Mouse (Mus musculus): ENCODE data around the gene Lce1i. TPM values are rescaled to one million over a fixed set of nuclear protein-coding genes. Genes with fewer than 3 reads are reported as not detected.
"Not testable (repeated sequence)": the region's sequence is repeated elsewhere in the genome, so short reads cannot be mapped to it uniquely, and the experiment has no call there.

The Lce1i gene
- polyA plus RNA-seq (2015; fragmentation: Nextera tagmentation; extraction: Ambion mirVana): not detected in 2 replicates

GRCm38 (mm10) chr3:92778799-92779198 lies at the start of gene Lce1i:
Gene Lce1i, minus strand, starts transcription at chr3:92778899.
- H3K4me3 ChIP-seq (ENCODE audit: low read length): no peak within 1 kb of the TSS
- no peaks in the 10 kb centered on the region for H3K27me3 ChIP-seq (ENCODE audit: control insufficient read depth, insufficient read depth, low read length)
- no peaks in the 10 kb centered on the region for H3K36me3 ChIP-seq (ENCODE audit: control insufficient read depth, insufficient read depth)
- H3K9ac ChIP-seq (ENCODE audit: low read length): no peak within 1 kb of the TSS
- no peak for ATAC-seq (replicated peaks; ENCODE audit: extremely low read depth, insufficient read depth, low FRiP score)
- no peak within 1 kb of the TSS for H3K27ac ChIP-seq (ENCODE audit: low read length)
- no peak within 1 kb of the TSS for H3K4me2 ChIP-seq (ENCODE audit: low read depth, low read length)
- WGBS: 59% methylated on average over 1 of the region's 1 CpGs
- no peaks in the 10 kb centered on the region for H3K4me1 ChIP-seq (ENCODE audit: control insufficient read depth, insufficient read depth, low read length)
- H3K9me3 ChIP-seq (replicated peaks; ENCODE audit: control insufficient read depth, low read length): no peaks in the 10 kb centered on the region

GRCm38 (mm10) chr3:92827108-92827507 lies 48.4 kb upstream of the Lce1i start, which contains the start of gene Kprp:
Gene Kprp, minus strand, starts transcription at chr3:92827247.
- 11% methylated on average over 1 of the region's 1 CpGs for WGBS
- Histone ChIP-seq H3K4me1 (ENCODE audit: control insufficient read depth, insufficient read depth, low read length) (no peaks in the 10 kb centered on the region), H3K9ac (ENCODE audit: low read length) (no peak within 1 kb of the TSS), H3K36me3 (ENCODE audit: control insufficient read depth, insufficient read depth) (no peaks in the 10 kb centered on the region), H3K27me3 (ENCODE audit: control insufficient read depth, insufficient read depth, low read length) (no peaks in the 10 kb centered on the region), H3K4me3 (ENCODE audit: low read length) (no peak within 1 kb of the TSS), H3K27ac (ENCODE audit: low read length) (no peak within 1 kb of the TSS), H3K9me3 (replicated peaks; ENCODE audit: control insufficient read depth, low read length) (no peaks in the 10 kb centered on the region), H3K4me2 (ENCODE audit: low read depth, low read length) (no peak within 1 kb of the TSS)
- no peak for ATAC-seq (replicated peaks; ENCODE audit: extremely low read depth, insufficient read depth, low FRiP score)

- H3K4me1 ChIP-seq (ENCODE audit: control insufficient read depth, insufficient read depth, low read length): no peaks in the 10 kb centered on the region
- no peak overlapping the region for H3K4me3 ChIP-seq (ENCODE audit: low read length)
- 20% methylated on average over 1 of the region's 1 CpGs for WGBS
- H3K4me2 ChIP-seq (ENCODE audit: low read depth, low read length): no peak overlapping the region
- no peaks in the 10 kb centered on the region for H3K36me3 ChIP-seq (ENCODE audit: control insufficient read depth, insufficient read depth)
- no peak overlapping the region for H3K27ac ChIP-seq (ENCODE audit: low read length)
- H3K9me3 ChIP-seq (replicated peaks; ENCODE audit: control insufficient read depth, low read length): no peaks in the 10 kb centered on the region
- no peaks in the 10 kb centered on the region for H3K27me3 ChIP-seq (ENCODE audit: control insufficient read depth, insufficient read depth, low read length)
- ATAC-seq (replicated peaks; ENCODE audit: extremely low read depth, insufficient read depth, low FRiP score): no peak
- H3K9ac ChIP-seq (ENCODE audit: low read length): no peak overlapping the region
These were observed 47.1 kb upstream of the Lce1i start for GRCm38 (mm10) chr3:92825808-92826207.

- WGBS: 83% methylated on average over 2 of the region's 2 CpGs
- H3K27me3 ChIP-seq (ENCODE audit: control insufficient read depth, insufficient read depth, low read length); ATAC-seq (replicated peaks; ENCODE audit: extremely low read depth, insufficient read depth, low FRiP score); H3K27ac ChIP-seq (ENCODE audit: low read length); H3K9me3 ChIP-seq (replicated peaks; ENCODE audit: control insufficient read depth, low read length); H3K36me3 ChIP-seq (ENCODE audit: control insufficient read depth, insufficient read depth); H3K4me2 ChIP-seq (ENCODE audit: low read depth, low read length); H3K9ac ChIP-seq (ENCODE audit: low read length); H3K4me1 ChIP-seq (ENCODE audit: control insufficient read depth, insufficient read depth, low read length); H3K4me3 ChIP-seq (ENCODE audit: low read length): not testable (repeated sequence)
These were observed 37.3 kb upstream of the Lce1i start for GRCm38 (mm10) chr3:92816036-92816435.

GRCm38 (mm10) chr3:92815581-92815980 lies 36.9 kb upstream of the Lce1i start:
- Histone ChIP-seq H3K27me3 (ENCODE audit: control insufficient read depth, insufficient read depth, low read length) (no peaks in the 10 kb centered on the region), H3K9me3 (replicated peaks; ENCODE audit: control insufficient read depth, low read length) (no peaks in the 10 kb centered on the region), H3K27ac (ENCODE audit: low read length) (no peak overlapping the region), H3K4me3 (ENCODE audit: low read length) (no peak overlapping the region), H3K36me3 (ENCODE audit: control insufficient read depth, insufficient read depth) (no peaks in the 10 kb centered on the region), H3K4me1 (ENCODE audit: control insufficient read depth, insufficient read depth, low read length) (no peaks in the 10 kb centered on the region), H3K4me2 (ENCODE audit: low read depth, low read length) (no peak overlapping the region), H3K9ac (ENCODE audit: low read length) (no peak overlapping the region)
- 80% methylated on average over 3 of the region's 3 CpGs for WGBS
- no peak for ATAC-seq (replicated peaks; ENCODE audit: extremely low read depth, insufficient read depth, low FRiP score)

GRCm38 (mm10) chr3:92807791-92808190 lies 29.1 kb upstream of the Lce1i start, which contains the start of gene Lce1k:
Gene Lce1k, minus strand, starts transcription at chr3:92807891.
- no peaks in the 10 kb centered on the region for H3K36me3 ChIP-seq (ENCODE audit: control insufficient read depth, insufficient read depth)
- ATAC-seq (replicated peaks; ENCODE audit: extremely low read depth, insufficient read depth, low FRiP score): no peak
- H3K4me3 ChIP-seq (ENCODE audit: low read length): no peak within 1 kb of the TSS
- H3K9ac ChIP-seq (ENCODE audit: low read length): no peak within 1 kb of the TSS
- no peaks in the 10 kb centered on the region for H3K27me3 ChIP-seq (ENCODE audit: control insufficient read depth, insufficient read depth, low read length)
- no peak within 1 kb of the TSS for H3K27ac ChIP-seq (ENCODE audit: low read length)
- H3K9me3 ChIP-seq (replicated peaks; ENCODE audit: control insufficient read depth, low read length): no peaks in the 10 kb centered on the region
- H3K4me1 ChIP-seq (ENCODE audit: control insufficient read depth, insufficient read depth, low read length): no peaks in the 10 kb centered on the region
- no peak within 1 kb of the TSS for H3K4me2 ChIP-seq (ENCODE audit: low read depth, low read length)

GRCm38 (mm10) chr3:92790414-92790813 lies 11.7 kb upstream of the Lce1i start, which contains the start of gene Lce1j:
Gene Lce1j, minus strand, starts transcription at chr3:92790514.
- H3K27me3 ChIP-seq (ENCODE audit: control insufficient read depth, insufficient read depth, low read length): no peaks in the 10 kb centered on the region
- H3K4me1 ChIP-seq (ENCODE audit: control insufficient read depth, insufficient read depth, low read length): no peaks in the 10 kb centered on the region
- H3K36me3 ChIP-seq (ENCODE audit: control insufficient read depth, insufficient read depth): no peaks in the 10 kb centered on the region
- 60% methylated on average over 1 of the region's 1 CpGs for WGBS
- H3K27ac ChIP-seq (ENCODE audit: low read length): no peak within 1 kb of the TSS
- no peak for ATAC-seq (replicated peaks; ENCODE audit: extremely low read depth, insufficient read depth, low FRiP score)
- H3K9ac ChIP-seq (ENCODE audit: low read length): no peak within 1 kb of the TSS
- H3K9me3 ChIP-seq (replicated peaks; ENCODE audit: control insufficient read depth, low read length): no peaks in the 10 kb centered on the region
- no peak within 1 kb of the TSS for H3K4me3 ChIP-seq (ENCODE audit: low read length)
- H3K4me2 ChIP-seq (ENCODE audit: low read depth, low read length): no peak within 1 kb of the TSS

GRCm38 (mm10) chr3:92771573-92771972 lies 7.1 kb downstream of the Lce1i start:
- Histone ChIP-seq H3K9me3 (replicated peaks; ENCODE audit: control insufficient read depth, low read length) (no peaks in the 10 kb centered on the region), H3K4me3 (ENCODE audit: low read length) (no peak overlapping the region), H3K27me3 (ENCODE audit: control insufficient read depth, insufficient read depth, low read length) (no peaks in the 10 kb centered on the region; the same call in 1 of the 2 replicates), H3K9ac (ENCODE audit: low read length) (no peak overlapping the region), H3K4me2 (ENCODE audit: low read depth, low read length) (no peak overlapping the region), H3K36me3 (ENCODE audit: control insufficient read depth, insufficient read depth) (no peaks in the 10 kb centered on the region), H3K4me1 (ENCODE audit: control insufficient read depth, insufficient read depth, low read length) (no peaks in the 10 kb centered on the region), H3K27ac (ENCODE audit: low read length) (no peak overlapping the region)
- 18% methylated on average over 3 of the region's 3 CpGs for WGBS
- no peak for ATAC-seq (replicated peaks; ENCODE audit: extremely low read depth, insufficient read depth, low FRiP score)

GRCm38 (mm10) chr3:92764965-92765364 lies 13.7 kb downstream of the Lce1i start, which contains the start of gene Lce1h:
Gene Lce1h, minus strand, starts transcription at chr3:92765065.
- H3K9me3 ChIP-seq (replicated peaks; ENCODE audit: control insufficient read depth, low read length): no peaks in the 10 kb centered on the region
- H3K27me3 ChIP-seq (ENCODE audit: control insufficient read depth, insufficient read depth, low read length): no peaks in the 10 kb centered on the region
- H3K36me3 ChIP-seq (ENCODE audit: control insufficient read depth, insufficient read depth): no peaks in the 10 kb centered on the region
- H3K4me2 ChIP-seq (ENCODE audit: low read depth, low read length): no peak within 1 kb of the TSS
- no peaks in the 10 kb centered on the region for H3K4me1 ChIP-seq (ENCODE audit: control insufficient read depth, insufficient read depth, low read length)
- no peak within 1 kb of the TSS for H3K4me3 ChIP-seq (ENCODE audit: low read length)
- H3K9ac ChIP-seq (ENCODE audit: low read length): no peak within 1 kb of the TSS
- no peak within 1 kb of the TSS for H3K27ac ChIP-seq (ENCODE audit: low read length)
- WGBS: 90% methylated on average over 1 of the region's 1 CpGs
- ATAC-seq (replicated peaks; ENCODE audit: extremely low read depth, insufficient read depth, low FRiP score): no peak

Measured in heart, embryonic 16.5 days (tissue).